Mouse (Mus musculus) MEL (cell line): ENCODE data around the gene Polrmt. TPM values are rescaled to one million over a fixed set of nuclear protein-coding genes. Genes with fewer than 3 reads are reported as not detected.

Experiments
- DNase-seq: peaks from one replicate; pipeline ENCODE4 v3.0.0; 2011; ENCODE audit warnings: low read depth, low spot score
- H3K27ac ChIP-seq: 2 replicates; pipeline ENCODE4 v1.5.1; 2012; ENCODE audit warnings: low read depth, mild to moderate bottlenecking, control low read depth, low read length, moderate library complexity; ENCODE audit not compliant: control insufficient read depth
- H3K27me3 ChIP-seq, 2 experiments: fragments of 150-350 bp in 1 of 2; sonication (generic) in 1 of 2; 2 replicates each; pipeline ENCODE4 v1.6.1; 2012; ENCODE audit warnings: low read length in 2 of 2, mild to moderate bottlenecking in 2 of 2, improper control_type of control experiment in 1 of 2, moderate library complexity in 1 of 2; ENCODE audit not compliant: insufficient read depth in 2 of 2, control insufficient read depth in 1 of 2
- H3K36me3 ChIP-seq, 2 experiments: 2 replicates each; pipeline ENCODE4 v1.6.1; 2012 to 2014; ENCODE audit warnings: low read length in 2 of 2, improper control_type of control experiment in 1 of 2, inconsistent platforms in 1 of 2, mild to moderate bottlenecking in 1 of 2; ENCODE audit not compliant: insufficient read depth in 2 of 2, control insufficient read depth in 1 of 2
- H3K4me1 ChIP-seq, 2 experiments: fragments of 150-350 bp in 1 of 2; sonication (generic) in 1 of 2; 2 replicates each; pipeline ENCODE4 v1.6.1; 2012; ENCODE audit warnings: low read length in 2 of 2, improper control_type of control experiment in 1 of 2, mild to moderate bottlenecking in 1 of 2; ENCODE audit not compliant: insufficient read depth in 2 of 2, control insufficient read depth in 1 of 2
- H3K4me3 ChIP-seq, 2 experiments: fragments of 150-350 bp in 1 of 2; sonication (generic) in 1 of 2; 2 replicates each; pipeline ENCODE4 v1.5.1; 2012; ENCODE audit warnings: low read depth in 2 of 2, low read length in 2 of 2, mild to moderate bottlenecking in 2 of 2, moderate library complexity in 2 of 2, control low read depth in 1 of 2, improper control_type of control experiment in 1 of 2; ENCODE audit not compliant: control insufficient read depth in 1 of 2, insufficient read depth in 1 of 2
- H3K79me2 ChIP-seq: 2 replicates; pipeline ENCODE4 v1.6.1; 2012; ENCODE audit warnings: mild to moderate bottlenecking, low read length, moderate library complexity; ENCODE audit not compliant: control insufficient read depth, poor library complexity, insufficient read depth
- H3K9ac ChIP-seq: 2 replicates; pipeline ENCODE4 v1.6.1; 2012; ENCODE audit warnings: low read depth, mild to moderate bottlenecking, control low read depth, low read length, moderate library complexity; ENCODE audit not compliant: control insufficient read depth, poor library complexity, severe bottlenecking
- H3K9me3 ChIP-seq: fragments of 150-350 bp; sonication (generic); replicated peaks from 2 replicates; pipeline ENCODE4 v1.6.1; 2012; ENCODE audit warnings: mild to moderate bottlenecking, low read length, improper control_type of control experiment, moderate library complexity; ENCODE audit not compliant: insufficient read depth
- BHLHE40 ChIP-seq: IDR thresholded peaks from 2 replicates; pipeline ENCODE4 v1.6.1; 2012; ENCODE audit warnings: low read depth, mild to moderate bottlenecking, inconsistent platforms, low read length, improper control_type of control experiment, borderline replicate concordance
- CHD1 ChIP-seq: IDR thresholded peaks from 2 replicates; pipeline ENCODE4 v1.6.1; 2012; ENCODE audit warnings: low read depth, mild to moderate bottlenecking, inconsistent platforms, low read length, improper control_type of control experiment
- CHD2 ChIP-seq: IDR thresholded peaks from 2 replicates; pipeline ENCODE4 v1.6.1; 2011; ENCODE audit warnings: low read length, improper control_type of control experiment
- E2F4 ChIP-seq: IDR thresholded peaks from 2 replicates; pipeline ENCODE4 v1.6.1; 2011; ENCODE audit warnings: low read depth, low read length, improper control_type of control experiment, borderline replicate concordance
- ETS1 ChIP-seq: IDR thresholded peaks from 2 replicates; pipeline ENCODE4 v1.6.1; 2012; ENCODE audit warnings: low read depth, mild to moderate bottlenecking, inconsistent platforms, low read length, improper control_type of control experiment, moderate library complexity
- GABPA ChIP-seq: IDR thresholded peaks from 2 replicates; pipeline ENCODE4 v1.6.1; 2012; ENCODE audit warnings: low read depth, mild to moderate bottlenecking, inconsistent platforms, low read length, improper control_type of control experiment, moderate library complexity
- HCFC1 ChIP-seq: IDR thresholded peaks from 2 replicates; pipeline ENCODE4 v1.6.1; 2012; ENCODE audit warnings: low read depth, mild to moderate bottlenecking, inconsistent platforms, low read length, improper control_type of control experiment, moderate library complexity
- JUND ChIP-seq: IDR thresholded peaks from 2 replicates; pipeline ENCODE4 v1.6.1; 2011; ENCODE audit warnings: low read depth, mild to moderate bottlenecking, improper control_type of control experiment, low read length
- MAFK ChIP-seq: IDR thresholded peaks from 2 replicates; pipeline ENCODE4 v1.6.1; 2011; ENCODE audit warnings: low read depth, mild to moderate bottlenecking, low read length, improper control_type of control experiment, borderline replicate concordance
- MAZ ChIP-seq: IDR thresholded peaks from 2 replicates; pipeline ENCODE4 v1.6.1; 2012; ENCODE audit warnings: low read depth, mild to moderate bottlenecking, inconsistent platforms, low read length, improper control_type of control experiment
- MEF2A ChIP-seq: IDR thresholded peaks from 2 replicates; pipeline ENCODE4 v1.6.1; 2014; ENCODE audit warnings: low read depth, mild to moderate bottlenecking, inconsistent platforms, low read length, improper control_type of control experiment; ENCODE audit not compliant: poor library complexity, insufficient replicate concordance, severe bottlenecking; ENCODE audit errors: extremely low read depth
- MYB ChIP-seq: IDR thresholded peaks from 2 replicates; pipeline ENCODE4 v1.6.1; 2011; ENCODE audit warnings: mild to moderate bottlenecking, low read depth, low read length, improper control_type of control experiment
- NELFE ChIP-seq: IDR thresholded peaks from 2 replicates; pipeline ENCODE4 v1.6.1; 2011; ENCODE audit warnings: low read depth, low read length, improper control_type of control experiment
- POLR2AphosphoS5 ChIP-seq: IDR thresholded peaks from 2 replicates; pipeline ENCODE4 v1.6.1; 2012; ENCODE audit warnings: low read depth, borderline replicate concordance, mild to moderate bottlenecking, inconsistent platforms, low read length, moderate library complexity, mixed read lengths
- RAD21 ChIP-seq: IDR thresholded peaks from 2 replicates; pipeline ENCODE4 v1.6.1; 2011; ENCODE audit warnings: mild to moderate bottlenecking, low read depth, low read length, improper control_type of control experiment
- RCOR1 ChIP-seq: IDR thresholded peaks from 2 replicates; pipeline ENCODE4 v1.6.1; 2012; ENCODE audit warnings: low read depth, mild to moderate bottlenecking, inconsistent platforms, low read length, improper control_type of control experiment
- SMC3 ChIP-seq: IDR thresholded peaks from 2 replicates; pipeline ENCODE4 v1.6.1; 2011; ENCODE audit warnings: low read depth, low read length, improper control_type of control experiment
- TAL1 ChIP-seq: IDR thresholded peaks from 2 replicates; pipeline ENCODE4 v1.6.1; 2012; ENCODE audit warnings: mild to moderate bottlenecking, inconsistent platforms, low read length, moderate library complexity, mixed read lengths
- TBP ChIP-seq: IDR thresholded peaks from 2 replicates; pipeline ENCODE4 v1.8.0; 2011; ENCODE audit warnings: low read depth, low read length, improper control_type of control experiment
- ZC3H11A ChIP-seq: IDR thresholded peaks from 2 replicates; pipeline ENCODE4 v1.6.1; 2012; ENCODE audit warnings: low read depth, mild to moderate bottlenecking, inconsistent platforms, low read length, improper control_type of control experiment
- ZMIZ1 ChIP-seq: IDR thresholded peaks from 2 replicates; pipeline ENCODE4 v1.6.1; 2012; ENCODE audit warnings: low read depth, mild to moderate bottlenecking, inconsistent platforms, low read length, improper control_type of control experiment, moderate library complexity
- polyA plus RNA-seq, 2 experiments: library from polyadenylated mRNA; stranded (reverse) in 1 of 2; unstranded in 1 of 2; fragments of >175 nt in 1 of 2; fragments of >200 nt in 1 of 2; gene quantifications; 2 replicates each; pipeline versions ENCODE4 v1.2.1 to v1.2.4; 2012; ENCODE audit warnings: low replicate concordance in 2 of 2, low read depth in 1 of 2; ENCODE audit not compliant: insufficient read length in 2 of 2, insufficient read depth in 1 of 2, missing spikeins in 1 of 2
- total RNA-seq: library from RNA; depleted of rRNA; stranded (reverse); fragments of 300-350 nt; gene quantifications from 2 replicates; pipeline ENCODE4 v1.2.3, GENCODE M21; 2012

The Polrmt gene
- total and polyA plus RNA-seq, 3 experiments, result 35.7 to 66.9 TPM; not detected in 1

DNA sequence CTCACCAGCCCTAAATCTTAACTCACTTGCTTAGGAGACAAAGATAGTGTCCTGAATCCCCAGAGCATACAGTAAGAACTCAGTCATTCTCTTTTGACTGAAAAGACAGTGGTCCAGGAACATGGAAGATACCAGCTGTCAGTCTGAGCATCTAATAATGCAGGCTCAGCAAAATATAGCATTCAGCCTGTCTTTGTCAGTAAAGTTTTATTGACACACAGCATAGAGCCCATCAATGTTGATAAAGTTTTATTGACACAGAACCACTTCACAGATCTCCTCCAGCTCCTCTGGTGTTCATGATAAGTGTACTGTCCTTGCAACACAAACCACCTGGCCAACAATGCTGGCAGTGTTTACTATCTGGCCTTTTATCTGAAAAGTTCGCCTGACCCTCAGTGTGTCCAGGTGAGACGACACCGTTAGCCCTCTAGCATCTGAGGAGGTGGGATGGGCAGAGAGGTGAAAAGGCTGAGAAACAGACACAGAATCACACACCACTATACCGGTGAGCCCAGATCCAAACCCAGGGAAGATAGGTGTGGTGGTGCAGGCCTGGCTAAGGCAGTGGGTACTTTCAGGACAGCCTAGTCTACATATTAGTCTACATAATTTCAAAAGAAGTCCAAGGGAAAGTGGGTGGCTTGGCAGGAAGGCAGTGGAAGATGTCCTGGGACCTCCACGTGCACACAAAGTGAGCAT, 46.1 kb upstream of the Polrmt start:
- Histone ChIP-seq H3K9me3 (no peaks in the 10 kb centered on the region), H3K9ac (no peak overlapping the region), H3K4me1 (peaks cover 2 to 20% of the 10 kb centered on the region in 2 experiments), H3K27ac (no peak overlapping the region), H3K79me2 (no peaks in the 10 kb centered on the region), H3K36me3 (peaks cover 0 to 4% of the 10 kb centered on the region in 2 experiments; a peak in 1 of 4 replicates), H3K27me3 (no peaks in the 10 kb centered on the region), H3K4me3 (no peak overlapping the region; a peak in 1 of 4 replicates)
- TF ChIP-seq MAFK (peak; percentile 96), BHLHE40 (no peak), POLR2AphosphoS5 (no peak), RAD21 (no peak), MEF2A (no peak), CHD1 (no peak), GABPA (no peak), MYB (no peak), E2F4 (no peak), CHD2 (no peak), ETS1 (peak; percentile 69; the same call in 1 of the 2 replicates), SMC3 (no peak), HCFC1 (peak; percentile 84), MAZ (no peak), TBP (0 out of 2 replicates have a peak, but pooled peaks have one; percentile 63), ZMIZ1 (no peak), TAL1 (no peak), RCOR1 (no peak), NELFE (no peak), JUND (no peak), ZC3H11A (no peak)
- DNase-seq, result peak; percentile 50
